Mouse (Mus musculus) frontal cortex, postnatal 10 days (tissue): ENCODE measurements around the gene Snrpa1.

Experiments used
- DNase-seq, 2 experiments: peaks; one replicate each; pipeline ENCODE4 v3.0.0; 2022; ENCODE audit warnings: low spot score in 2 of 2, mixed read lengths in 1 of 2

Snrpa1 gene

DNA sequence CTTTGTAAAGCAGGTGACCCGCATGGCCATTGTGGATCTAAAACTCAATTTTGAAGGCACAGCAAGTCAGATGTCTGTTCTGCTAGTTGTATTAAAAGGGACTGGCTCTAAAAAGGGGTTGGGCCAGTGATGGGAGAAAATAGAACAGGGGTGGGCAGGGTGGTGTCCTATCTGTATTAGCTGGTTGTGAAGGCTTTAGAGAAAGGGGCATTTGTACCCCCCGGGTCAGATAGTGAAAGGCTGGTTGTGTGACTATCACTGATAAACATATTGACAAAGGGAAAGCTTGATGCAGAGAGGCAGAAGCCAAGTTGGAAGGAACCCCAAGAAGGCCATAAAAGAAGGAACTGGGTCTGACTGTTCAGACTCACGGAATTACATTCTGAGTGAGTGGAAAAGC, 54.8 kb downstream of the Snrpa1 start:
- DNase-seq: no peak

DNA sequence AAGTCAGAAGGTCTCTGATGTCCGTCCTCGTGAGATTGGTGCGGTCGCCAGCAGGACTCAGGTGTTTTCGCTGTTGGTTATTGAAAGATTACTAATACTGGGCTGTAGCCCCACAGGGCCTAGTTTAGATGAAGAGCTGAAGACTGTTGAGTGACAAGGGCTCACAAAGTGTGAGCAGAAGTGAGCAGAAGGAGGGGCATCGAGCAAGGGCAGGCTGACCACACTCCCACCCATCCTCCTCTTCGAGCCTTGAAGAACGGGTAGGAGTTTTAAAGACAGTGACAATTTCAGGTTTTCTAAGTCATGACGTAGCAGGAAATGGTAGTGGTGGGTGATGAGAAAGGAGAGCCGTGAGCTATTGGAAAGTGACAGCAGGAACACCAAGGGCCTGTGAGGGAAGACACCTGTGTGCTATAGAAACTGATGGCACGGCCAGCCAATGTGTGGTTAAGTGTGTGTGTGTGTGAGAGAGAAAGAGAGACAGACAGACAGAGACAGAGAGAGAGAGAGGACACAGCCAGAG, 57.1 kb downstream of the Snrpa1 start:
- no peak for DNase-seq

DNA sequence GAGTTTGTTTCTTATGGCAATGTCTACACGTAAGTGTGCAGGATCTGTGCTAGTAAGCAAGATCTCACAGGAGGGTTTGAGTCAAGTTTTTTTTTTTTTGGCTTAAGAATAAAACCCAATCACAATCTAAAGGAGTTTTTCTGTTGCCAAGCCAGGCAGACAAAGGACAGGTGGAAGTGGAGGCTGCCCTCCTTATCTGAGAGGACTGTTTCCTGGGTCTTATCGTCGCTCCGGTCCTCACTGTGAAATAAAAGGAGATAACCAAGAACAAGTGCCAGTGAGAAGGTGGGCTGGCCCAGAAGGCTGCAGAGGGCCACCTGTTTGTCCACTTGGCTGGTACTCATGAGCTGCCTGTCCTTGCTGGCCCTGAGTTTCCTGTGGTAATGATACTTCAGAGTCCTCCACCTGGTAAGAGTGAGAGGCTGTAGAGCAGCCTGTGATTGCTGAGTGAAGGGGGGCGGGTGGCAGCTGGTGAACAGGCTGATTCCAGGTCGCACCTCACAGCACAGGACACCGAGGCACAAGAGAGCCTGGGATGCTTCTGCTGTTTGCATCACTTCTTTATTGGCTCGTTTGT, 58.2 kb downstream of the Snrpa1 start:
- DNase-seq: no peak

DNA sequence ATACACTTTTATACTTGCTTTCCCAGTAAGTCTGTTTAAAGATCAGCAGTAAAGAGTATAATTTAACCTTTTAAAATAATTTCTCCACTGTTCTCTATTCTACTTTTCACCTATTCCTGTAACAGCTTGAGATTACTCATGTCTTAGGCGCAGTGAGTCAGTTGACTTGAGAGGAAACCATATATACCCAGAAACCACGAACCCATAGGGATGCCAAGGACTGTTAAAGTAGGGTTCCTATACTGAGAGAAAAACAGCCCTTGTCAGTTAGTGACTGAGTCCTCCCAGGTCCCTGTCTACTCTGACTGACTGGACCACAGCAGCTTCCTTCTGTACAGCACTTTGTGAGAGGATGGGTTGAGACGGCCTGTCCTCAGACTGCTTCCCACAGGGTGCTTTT, 59.2 kb downstream of the Snrpa1 start:
- DNase-seq: no peak

DNA sequence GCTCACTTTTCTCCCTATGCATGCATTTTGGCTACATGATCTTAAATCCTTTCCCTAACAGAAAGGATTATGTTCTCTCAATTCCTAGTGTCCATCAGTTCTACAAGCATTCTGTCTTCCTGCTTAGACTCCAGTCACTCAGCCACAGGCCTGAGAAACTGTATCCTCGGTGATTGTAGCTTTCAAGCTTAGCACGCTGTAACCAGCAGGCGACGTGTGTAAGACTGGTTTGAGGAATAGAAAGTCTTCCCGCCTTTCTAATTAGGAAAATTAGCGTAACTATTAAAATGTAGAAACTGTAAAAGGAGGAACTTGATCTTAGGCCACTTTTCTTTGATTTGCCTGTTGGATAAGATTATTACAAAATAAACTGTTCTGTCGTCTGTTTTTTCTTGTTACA, 60.0 kb downstream of the Snrpa1 start:
- no peak for DNase-seq

DNA sequence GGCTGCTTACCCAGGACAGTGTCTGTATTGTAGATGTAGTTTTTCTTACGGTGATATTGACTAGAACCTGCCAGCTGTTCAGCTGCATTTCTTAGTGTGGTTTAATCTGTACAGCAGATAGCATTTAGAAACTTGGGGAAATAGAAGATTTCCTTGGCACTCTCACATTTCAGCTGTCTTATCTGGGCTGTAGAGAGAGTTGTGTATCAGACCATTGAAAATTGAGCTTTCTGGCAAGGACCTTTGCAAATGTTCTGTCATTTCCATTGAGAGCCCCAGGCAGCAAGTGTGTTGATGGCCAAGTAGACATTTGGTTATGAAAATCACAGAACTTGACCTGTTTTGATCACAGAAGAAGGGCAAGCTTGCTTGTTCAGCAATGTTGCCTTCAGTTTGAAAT, 61.3 kb downstream of the Snrpa1 start:
- no peak for DNase-seq

DNA sequence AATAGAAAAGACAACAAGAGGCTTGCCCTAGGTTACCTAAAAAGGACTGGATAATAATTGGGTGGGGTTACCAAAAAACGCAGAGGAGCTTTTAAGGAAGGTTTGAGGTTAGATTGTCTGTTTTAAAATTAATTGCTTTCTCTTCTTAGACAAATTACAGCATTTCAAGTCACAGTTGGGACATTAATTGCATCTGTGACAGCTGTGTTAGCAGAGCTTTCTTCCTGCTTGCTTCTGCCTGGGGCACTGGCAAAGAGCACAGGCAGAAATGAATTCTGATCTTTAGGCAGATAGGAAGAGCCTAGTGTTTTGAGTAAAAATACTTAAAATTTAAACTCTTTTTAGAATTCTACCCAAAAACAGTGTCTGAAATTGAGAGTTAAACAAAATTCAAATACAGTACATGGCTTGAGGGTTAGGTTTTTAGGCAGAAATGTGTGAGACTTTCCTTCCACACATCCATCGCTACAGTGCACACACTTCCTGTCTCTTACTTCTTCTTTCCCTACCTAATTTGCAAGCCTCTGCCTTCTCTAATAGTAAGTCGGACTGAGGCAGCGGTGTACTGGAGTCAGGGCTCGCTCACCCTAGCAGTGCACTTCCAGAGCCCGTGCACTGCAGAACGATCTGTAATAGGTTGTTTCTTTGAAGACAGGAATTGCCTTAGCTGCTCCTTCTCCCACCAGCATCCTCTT, 62.0 kb downstream of the Snrpa1 start:
- no peak for DNase-seq
